Mouse (Mus musculus) right cerebral cortex, adult 18-20 months (tissue): ENCODE measurements around the gene Egfem1.

Experiments used
- DNase-seq: peaks from one replicate; pipeline ENCODE4 v3.0.0; 2022; ENCODE audit warnings: mixed read lengths

Gene Egfem1

GRCm38 (mm10) chr3:29135176-29136064, 53.6 kb downstream of the Egfem1 start:
- DNase-seq, result no peak

DNA sequence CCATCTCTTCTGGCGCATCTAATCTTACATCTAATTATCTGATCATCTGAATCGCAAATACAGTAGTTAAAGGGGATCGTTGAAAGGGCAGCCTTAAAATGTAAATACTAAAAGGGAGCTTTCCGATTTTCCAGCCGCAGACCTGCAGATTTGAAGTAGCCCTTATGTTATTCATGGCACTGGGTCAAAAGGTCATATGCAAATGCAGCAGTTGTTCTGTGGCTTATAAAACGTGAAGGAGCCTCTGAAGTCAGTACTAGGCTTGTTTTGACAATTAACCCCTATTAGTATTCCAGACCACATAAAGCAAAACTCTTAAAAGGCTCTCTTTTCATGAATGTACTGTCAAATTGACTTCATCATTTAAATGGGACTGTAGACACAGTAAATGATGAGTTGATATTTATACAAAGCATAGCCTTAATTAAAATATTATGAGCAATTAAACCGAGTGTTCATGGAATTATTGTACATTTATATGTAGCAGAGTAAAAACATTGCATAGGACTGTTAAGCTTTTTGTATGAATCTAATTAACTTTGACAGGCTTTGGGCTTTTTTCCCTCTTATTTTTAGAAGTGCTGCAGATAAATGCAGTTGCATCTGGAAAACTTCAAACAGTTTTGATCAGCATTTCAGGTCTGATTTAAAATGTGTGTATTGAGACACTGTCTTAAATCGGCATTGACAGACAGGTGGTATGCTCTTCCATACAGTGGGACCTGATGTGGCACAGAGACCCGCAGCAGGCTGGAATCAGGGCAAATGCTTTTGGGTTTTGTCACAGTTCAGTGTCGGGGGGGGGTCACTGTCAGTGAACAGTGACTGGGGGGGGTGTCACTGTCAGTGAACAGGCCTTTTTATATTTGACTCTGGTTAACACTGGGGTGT, 54.5 kb downstream of the Egfem1 start:
- no peak for DNase-seq

DNA sequence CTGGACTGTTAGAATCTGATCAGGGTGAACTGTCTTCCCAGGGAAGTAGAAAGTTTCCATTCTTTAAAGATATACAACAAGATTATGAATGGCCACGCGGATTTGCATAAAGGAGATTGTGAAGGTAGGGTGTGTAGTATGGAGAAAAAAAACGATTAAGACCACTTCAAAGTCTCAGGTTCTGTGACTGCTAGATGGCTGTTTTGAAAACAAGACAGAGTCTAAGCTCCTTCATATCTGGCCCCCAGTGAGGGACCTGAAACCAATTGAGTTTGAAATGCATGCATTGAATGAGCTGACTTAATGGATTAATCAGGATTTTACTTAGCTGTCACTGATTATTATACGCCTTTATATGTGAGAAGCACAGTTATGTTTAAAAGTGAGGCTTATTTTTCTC, 86.6 kb downstream of the Egfem1 start:
- no peak for DNase-seq

GRCm38 (mm10) chr3:29169003-29169402, 87.2 kb downstream of the Egfem1 start:
- DNase-seq, result no peak

DNA sequence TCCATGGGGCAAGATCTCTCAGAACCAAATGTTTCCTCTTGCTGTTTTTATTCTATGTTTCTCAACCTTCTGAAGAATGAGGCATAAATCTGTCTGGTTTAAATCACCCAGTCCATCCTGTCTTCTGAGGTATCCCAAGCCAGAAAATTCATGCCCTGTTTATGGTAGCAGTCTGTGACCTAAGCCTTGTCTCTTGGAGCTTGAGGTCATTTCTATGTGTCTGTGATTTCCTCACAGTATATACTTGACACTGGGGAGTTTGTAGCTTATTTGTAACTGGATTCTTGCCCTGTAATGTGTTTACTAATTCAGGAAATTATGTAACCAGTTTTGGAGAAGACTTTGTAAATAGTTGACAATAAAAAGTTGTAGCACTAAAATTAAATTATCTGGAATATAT, 95.2 kb downstream of the Egfem1 start:
- DNase-seq, result no peak

DNA sequence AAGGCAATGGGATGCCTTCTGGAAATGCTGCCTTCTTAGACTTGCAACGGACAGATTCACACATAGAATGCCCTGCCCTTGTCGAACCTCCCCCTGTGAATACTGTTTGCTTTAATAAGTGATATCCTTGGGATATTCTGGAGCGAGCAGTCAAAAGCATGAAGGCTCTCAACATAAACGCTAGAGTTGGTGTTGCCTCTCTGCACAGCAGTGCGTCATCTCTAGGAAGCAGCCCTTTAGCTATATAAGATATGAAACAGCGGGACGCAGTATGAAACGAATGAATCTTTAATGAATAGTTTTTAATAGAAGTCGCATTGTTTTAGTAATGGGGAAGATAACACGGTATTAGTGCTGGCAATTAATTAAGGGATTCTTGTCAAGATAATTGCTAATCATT, 101.2 kb downstream of the Egfem1 start:
- DNase-seq, result no peak

DNA sequence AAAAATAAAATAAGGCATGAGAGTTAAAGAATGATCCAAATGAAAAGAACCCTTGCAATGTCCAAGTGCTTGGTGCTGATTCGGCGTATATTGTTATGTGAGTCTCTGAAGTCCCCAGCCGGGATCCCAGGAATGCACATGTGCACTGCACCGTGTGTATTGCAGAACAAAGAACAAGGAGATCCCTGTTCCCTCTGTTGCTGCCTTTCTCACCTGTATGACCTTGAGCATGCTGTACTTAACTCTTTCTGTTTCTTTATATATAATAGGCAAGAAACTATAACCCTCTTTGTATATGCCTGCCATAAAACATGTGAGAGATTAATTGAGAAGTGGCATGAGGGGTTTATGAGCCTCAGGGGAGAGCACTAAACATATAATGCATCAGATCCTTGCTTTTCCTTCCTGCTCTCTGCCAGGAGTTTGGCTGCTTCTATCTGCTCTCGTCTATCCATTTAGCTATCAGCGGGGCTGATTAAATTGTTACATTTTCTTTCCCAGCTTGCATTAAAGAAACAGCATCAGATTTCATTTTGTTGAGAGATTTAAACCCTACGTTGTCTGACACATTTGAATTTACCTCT, 101.9 kb downstream of the Egfem1 start:
- no peak for DNase-seq

DNA sequence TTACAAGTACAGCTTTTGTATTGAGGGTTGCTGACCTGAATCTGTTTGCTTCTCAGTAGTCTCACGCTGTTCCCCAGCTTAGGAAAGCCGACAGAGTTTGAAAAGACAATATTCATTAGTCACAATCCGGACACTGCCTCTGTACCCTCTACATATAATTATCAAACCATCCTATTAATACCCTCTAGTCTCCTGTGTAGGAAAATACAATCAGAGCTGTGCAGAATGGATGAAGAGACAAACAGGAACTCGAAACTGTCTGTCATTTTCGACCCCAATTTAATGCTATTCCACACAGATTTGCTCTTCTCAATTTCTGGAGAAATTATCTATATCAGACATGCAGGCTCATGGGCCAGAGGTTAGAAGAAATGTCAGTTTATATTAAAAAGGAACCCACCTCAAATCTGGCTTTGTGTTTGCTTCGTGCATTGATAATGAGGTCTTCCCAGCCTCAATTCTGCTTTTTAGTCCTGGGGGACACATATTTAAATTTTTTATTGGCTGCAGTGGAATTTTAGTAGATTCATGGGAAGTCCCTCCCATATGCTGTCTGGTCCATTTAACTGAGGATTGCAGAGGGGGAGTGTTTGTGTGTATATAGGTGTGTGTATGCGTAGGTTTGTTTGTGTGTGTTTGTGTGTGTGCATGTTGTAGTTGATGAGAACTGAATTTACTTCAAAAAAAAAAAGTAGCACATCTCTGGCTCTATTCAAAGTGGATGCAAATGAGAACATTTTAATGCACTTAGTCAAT, 102.8 kb downstream of the Egfem1 start:
- no peak for DNase-seq

- no peak for DNase-seq
Measured at GRCm38 (mm10) chr3:29190263-29190662, 108.4 kb downstream of the Egfem1 start.

- DNase-seq, result no peak
Measured at GRCm38 (mm10) chr3:29197727-29198512, 116.1 kb downstream of the Egfem1 start.

DNA sequence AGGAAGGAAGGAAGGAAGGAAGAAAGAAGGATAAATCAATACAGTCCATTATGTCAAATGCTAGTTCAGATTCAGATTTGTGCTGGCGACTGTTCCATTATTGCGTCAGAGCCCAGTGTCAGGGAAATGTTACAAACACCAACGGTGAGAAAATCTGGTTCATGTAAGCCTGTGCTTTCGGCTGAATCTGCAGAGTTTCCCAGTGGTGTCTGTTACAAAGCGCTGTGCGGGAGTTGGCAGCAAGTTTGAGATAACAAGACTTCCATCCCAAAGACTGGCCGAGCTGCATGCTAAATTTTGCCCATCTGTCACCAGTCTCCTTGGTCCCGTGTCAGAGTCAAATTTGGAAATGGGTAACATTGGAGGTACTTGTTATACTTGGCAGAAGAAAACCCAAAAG, 118.8 kb downstream of the Egfem1 start:
- DNase-seq, result no peak

DNA sequence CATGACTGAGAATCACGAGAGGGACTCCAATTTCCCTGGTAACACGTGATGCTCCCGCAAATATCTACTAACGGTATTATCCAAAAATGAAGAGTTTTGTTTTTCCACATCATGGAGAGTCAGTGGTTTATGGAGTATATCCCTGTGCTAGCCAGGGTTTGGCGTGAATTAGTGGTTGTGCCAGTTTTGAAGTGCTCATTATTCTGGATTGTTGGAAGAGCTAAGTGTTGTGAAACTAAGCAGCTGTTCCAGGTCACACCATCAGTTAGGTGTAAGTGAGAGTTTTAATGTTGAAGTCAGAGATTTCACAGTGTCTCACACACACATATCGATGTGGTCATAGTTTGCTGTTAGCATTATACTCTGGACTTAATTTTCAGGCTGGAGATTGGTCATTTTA, 120.7 kb downstream of the Egfem1 start:
- DNase-seq, result no peak

DNA sequence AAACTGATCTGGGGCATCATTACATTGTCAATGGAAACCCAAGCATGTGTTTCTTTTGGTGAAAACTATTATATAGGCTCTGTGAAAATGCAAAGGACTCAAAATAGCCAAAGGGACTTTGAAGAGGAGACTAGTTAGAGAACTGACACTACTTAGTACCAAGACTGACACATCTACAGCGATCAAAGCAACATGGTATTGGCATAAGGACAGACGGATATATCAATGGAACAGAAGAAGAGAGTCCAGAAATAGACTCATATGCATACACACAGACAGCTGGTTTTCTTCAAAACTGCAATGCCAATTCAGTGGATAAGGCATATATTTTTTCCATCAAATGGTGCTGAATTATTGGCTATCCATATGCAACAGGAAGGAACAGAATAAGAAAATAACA, 140.6 kb downstream of the Egfem1 start:
- DNase-seq, result no peak

- DNase-seq, result no peak
Measured at GRCm38 (mm10) chr3:29229712-29230111, 147.9 kb downstream of the Egfem1 start.

DNA sequence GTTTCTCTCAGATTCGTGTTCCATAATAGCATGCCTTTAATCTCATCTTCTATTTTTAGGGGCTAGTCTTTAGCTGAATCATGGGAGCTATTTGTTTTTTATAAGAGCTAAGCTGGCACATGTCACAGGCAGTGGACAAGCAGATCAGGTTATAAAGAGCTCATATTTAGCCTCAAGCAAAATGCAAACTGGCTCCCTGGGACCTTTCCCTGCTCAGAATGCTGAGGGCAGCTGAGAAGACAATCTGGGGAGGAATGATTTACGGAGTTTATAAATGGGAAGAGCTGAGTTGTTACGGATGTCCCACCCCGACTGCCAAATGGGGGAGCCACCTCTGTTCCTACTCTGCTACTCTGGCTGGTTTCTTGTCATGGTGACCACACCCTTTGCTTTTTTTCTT, 153.7 kb downstream of the Egfem1 start:
- no peak for DNase-seq

- DNase-seq, result no peak
Measured at GRCm38 (mm10) chr3:29236517-29236916, 154.7 kb downstream of the Egfem1 start.

- no peak for DNase-seq
Measured at GRCm38 (mm10) chr3:29243600-29243999, 161.8 kb downstream of the Egfem1 start.

DNA sequence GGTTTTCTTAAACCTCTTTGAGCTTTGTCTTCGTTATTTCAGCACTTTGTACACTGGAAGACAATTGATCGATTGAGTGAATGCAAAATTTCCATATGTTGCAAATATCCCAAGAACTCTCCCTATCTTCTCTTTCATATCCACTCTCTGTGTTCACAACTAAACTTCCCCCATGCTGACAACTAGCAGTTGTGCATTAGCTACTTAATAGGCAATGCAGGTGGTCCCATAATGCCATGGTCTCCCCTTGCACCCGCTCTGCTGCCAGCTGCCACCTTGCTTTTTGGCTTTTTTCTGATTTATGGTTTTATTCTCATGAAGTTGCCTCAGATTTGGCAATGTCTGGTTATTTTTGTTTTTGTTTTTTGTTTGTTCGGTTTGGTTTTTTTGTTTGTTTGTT, 209.8 kb downstream of the Egfem1 start:
- DNase-seq, result no peak

DNA sequence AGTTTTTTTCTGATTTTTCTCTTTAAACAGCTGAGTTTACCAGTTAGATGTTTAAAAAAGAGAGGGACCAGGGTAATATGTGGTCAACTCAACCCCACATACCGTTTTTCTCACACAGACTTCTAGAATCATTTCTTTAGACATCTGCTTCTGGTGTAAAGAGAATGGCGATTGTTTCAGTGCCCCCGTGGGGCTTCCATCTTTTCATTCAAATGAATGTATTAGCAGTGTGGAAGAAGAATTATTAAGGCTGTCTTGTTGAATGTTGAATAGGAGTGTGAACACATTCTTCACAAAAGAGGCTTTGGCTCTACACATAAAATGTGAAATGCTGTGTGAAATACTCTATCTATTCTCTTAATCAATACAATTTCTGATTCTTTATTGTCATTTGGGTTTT, 210.4 kb downstream of the Egfem1 start:
- DNase-seq, result no peak

DNA sequence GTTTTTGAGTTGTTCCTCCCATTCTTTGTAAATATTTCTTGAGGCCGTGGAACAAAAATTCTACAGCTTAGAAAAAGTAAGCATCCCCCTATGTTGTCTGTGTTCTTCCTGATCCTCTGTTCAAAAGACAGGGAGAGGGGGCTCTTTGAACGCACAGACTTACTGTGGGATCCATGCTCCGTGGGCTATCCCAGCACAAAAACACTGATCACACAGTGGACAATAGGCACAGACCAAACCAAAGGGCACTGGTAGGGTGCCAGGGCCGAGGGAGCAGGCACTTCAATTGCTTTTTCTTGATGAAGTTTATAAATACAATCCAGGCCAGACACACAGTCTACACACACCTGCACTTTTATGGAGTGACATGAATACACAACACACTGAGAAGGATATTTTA, 211.4 kb downstream of the Egfem1 start:
- DNase-seq, result no peak

DNA sequence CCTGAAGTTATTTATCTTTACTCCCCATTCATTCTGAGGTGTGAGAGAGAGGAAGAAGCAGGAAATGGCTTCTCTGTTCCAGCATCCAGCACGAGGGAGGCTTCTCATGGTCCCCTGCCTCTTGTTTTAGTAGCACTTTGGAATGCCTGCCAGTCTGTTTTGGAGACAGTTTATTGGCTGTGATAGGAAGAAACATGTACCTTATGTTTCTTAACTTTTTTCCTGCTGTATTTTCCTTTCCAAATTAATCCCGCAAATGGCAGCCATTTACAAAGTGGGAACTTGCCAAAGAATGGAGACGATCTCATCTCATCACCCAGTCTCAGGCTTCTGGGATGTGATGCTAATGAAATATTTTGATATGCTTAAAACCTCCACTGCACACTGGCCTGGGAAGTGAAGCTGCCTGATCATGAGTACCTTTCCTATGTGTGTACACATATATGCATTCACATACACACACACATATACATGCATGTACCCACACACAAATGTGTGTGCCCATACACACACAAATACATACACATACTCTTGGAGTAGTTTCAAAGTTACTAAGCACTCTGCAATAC, 260.5 kb downstream of the Egfem1 start:
- no peak for DNase-seq

- no peak for DNase-seq
Measured at GRCm38 (mm10) chr3:29345805-29346204, 264.0 kb downstream of the Egfem1 start.
